Mouse (Mus musculus) forebrain, embryonic 12.5 days (tissue): ENCODE data around the gene Ppia. TPM values are rescaled to one million over a fixed set of nuclear protein-coding genes. Genes with fewer than 3 reads are reported as not detected.
"Not testable (repeated sequence)": the region's sequence is repeated elsewhere in the genome, so short reads cannot be mapped to it uniquely, and the experiment has no call there.

Experiments
- ATAC-seq: fragments of 200-750 bp; cut with Nextera tagmentation; 2 replicates; pipeline ENCODE4 v1.8.0; 2017; ENCODE audit warnings: moderate TSS enrichment; ENCODE audit not compliant: low FRiP score
- H3K27ac ChIP-seq: fragments of 300-500 bp; sonication (generic); 2 replicates; pipeline ENCODE4 v1.5.1; 2016; ENCODE audit warnings: mild to moderate bottlenecking
- H3K27me3 ChIP-seq: fragments of 300-500 bp; sonication (generic); 2 replicates; pipeline ENCODE4 v1.6.1; 2016; ENCODE audit warnings: mild to moderate bottlenecking
- H3K36me3 ChIP-seq: fragments of 300-500 bp; sonication (generic); replicated peaks from 2 replicates; pipeline ENCODE4 v1.6.1; 2016; ENCODE audit warnings: mild to moderate bottlenecking
- H3K4me1 ChIP-seq: fragments of 300-500 bp; sonication (generic); 2 replicates; pipeline ENCODE4 v1.6.1; 2016
- H3K4me2 ChIP-seq: fragments of 300-500 bp; sonication (generic); 2 replicates; pipeline ENCODE4 v1.6.1; 2016; ENCODE audit warnings: mild to moderate bottlenecking, moderate library complexity
- H3K4me3 ChIP-seq: fragments of 300-500 bp; sonication (generic); replicated peaks from 2 replicates; pipeline ENCODE4 v1.5.1; 2016; ENCODE audit warnings: mild to moderate bottlenecking
- H3K9ac ChIP-seq: fragments of 300-500 bp; sonication (generic); 2 replicates; pipeline ENCODE4 v1.6.1; 2016; ENCODE audit warnings: mild to moderate bottlenecking
- H3K9me3 ChIP-seq: fragments of 300-500 bp; sonication (generic); 2 replicates; pipeline ENCODE4 v1.6.1; 2016
- WGBS: fragments of 180-500 bp; shearing (Covaris S2); methylation state at CpG from one replicate; pipeline ENCODE4 v1.1.7; 2016; 5-methylcytosine and 5-hydroxymethylcytosine counted together
- polyA plus RNA-seq: library from polyadenylated mRNA; unstranded; fragments of >200 nt; fragmentation: Nextera tagmentation; extraction: Ambion mirVana; gene quantifications from 2 replicates; pipeline ENCODE4 v1.2.1, GENCODE M21; 2016

Gene Ppia
- polyA plus RNA-seq, 1 experiment from 2014 or later: 4,665 TPM

- not testable (repeated sequence) for H3K27ac ChIP-seq, H3K4me2 ChIP-seq, H3K9me3 ChIP-seq, H3K27me3 ChIP-seq, H3K9ac ChIP-seq, H3K4me3 ChIP-seq, ATAC-seq
- Histone ChIP-seq H3K4me1 (peaks cover 28% of the 10 kb centered on the region), H3K36me3 (peaks cover 57% of the 10 kb centered on the region)
- 61% methylated on average over 4 of the region's 4 CpGs for WGBS
Observed at GRCm38 (mm10) chr11:6419156-6419555, 3.9 kb downstream of the Ppia start.

- 36% methylated on average over 1 of the region's 1 CpGs for WGBS
- no peaks in the 10 kb centered on the region for H3K27me3 ChIP-seq
- 0 out of 2 replicates have a peak overlapping the region, but pooled peaks have one; percentile 19 for H3K27ac ChIP-seq
- no peaks in the 10 kb centered on the region for H3K9me3 ChIP-seq
- no peak for ATAC-seq
- peaks cover 21% of the 10 kb centered on the region for H3K4me1 ChIP-seq
- H3K4me2 ChIP-seq: no peak overlapping the region
- H3K9ac ChIP-seq: no peak overlapping the region
- H3K4me3 ChIP-seq: no peak overlapping the region
- H3K36me3 ChIP-seq: peaks cover 65% of the 10 kb centered on the region
Observed at GRCm38 (mm10) chr11:6420283-6420703, 5.0 kb downstream of the Ppia start.

- ATAC-seq: no peak
- Histone ChIP-seq H3K36me3 (peaks cover 68% of the 10 kb centered on the region), H3K27me3 (no peaks in the 10 kb centered on the region), H3K27ac (no peak overlapping the region), H3K9me3 (no peaks in the 10 kb centered on the region), H3K4me2 (no peak overlapping the region), H3K4me1 (peaks cover 21% of the 10 kb centered on the region), H3K9ac (no peak overlapping the region), H3K4me3 (no peak overlapping the region)
- 87% methylated on average over 2 of the region's 2 CpGs for WGBS
Observed at GRCm38 (mm10) chr11:6420722-6421350, 5.6 kb downstream of the Ppia start.

- no peak overlapping the region for H3K27ac ChIP-seq
- H3K4me3 ChIP-seq: no peak overlapping the region
- peaks cover 98% of the 10 kb centered on the region for H3K36me3 ChIP-seq
- no peak overlapping the region for H3K4me2 ChIP-seq
- H3K4me1 ChIP-seq: no peaks in the 10 kb centered on the region
- no peaks in the 10 kb centered on the region for H3K9me3 ChIP-seq
- ATAC-seq: no peak
- H3K27me3 ChIP-seq: no peaks in the 10 kb centered on the region
- 93% methylated on average over 7 of the region's 7 CpGs for WGBS
- no peak overlapping the region for H3K9ac ChIP-seq
Observed at GRCm38 (mm10) chr11:6430186-6430585, 14.9 kb downstream of the Ppia start.

- 0 out of 2 replicates have a peak, but pooled peaks have one; percentile 27 for ATAC-seq
- WGBS: 67% methylated on average over 8 of the region's 8 CpGs
- Histone ChIP-seq H3K36me3 (peaks cover 73% of the 10 kb centered on the region), H3K4me1 (no peaks in the 10 kb centered on the region), H3K9ac (no peak overlapping the region), H3K27me3 (no peaks in the 10 kb centered on the region), H3K4me2 (no peak overlapping the region), H3K9me3 (no peaks in the 10 kb centered on the region), H3K27ac (no peak overlapping the region), H3K4me3 (no peak overlapping the region)
Observed at GRCm38 (mm10) chr11:6436442-6436841, 21.2 kb downstream of the Ppia start.

- no peak overlapping the region for H3K27ac ChIP-seq
- H3K27me3 ChIP-seq: no peaks in the 10 kb centered on the region
- H3K36me3 ChIP-seq: peaks cover 61% of the 10 kb centered on the region
- H3K9ac ChIP-seq: no peak overlapping the region
- WGBS: 100% methylated on average over 2 of the region's 2 CpGs
- no peak overlapping the region for H3K4me3 ChIP-seq
- no peak overlapping the region for H3K4me2 ChIP-seq
- H3K4me1 ChIP-seq: peaks cover under 1% of the 10 kb centered on the region; the same call in 1 of the 2 replicates
- H3K9me3 ChIP-seq: no peaks in the 10 kb centered on the region
- ATAC-seq: no peak
Observed at GRCm38 (mm10) chr11:6437667-6438066, 22.4 kb downstream of the Ppia start.

GRCm38 (mm10) chr11:6440171-6440570 is 24.9 kb downstream of the Ppia start:
- peaks cover 12% of the 10 kb centered on the region for H3K4me1 ChIP-seq
- H3K4me3 ChIP-seq: no peak overlapping the region
- H3K27ac ChIP-seq: no peak overlapping the region
- H3K27me3 ChIP-seq: no peaks in the 10 kb centered on the region
- H3K9me3 ChIP-seq: no peaks in the 10 kb centered on the region
- WGBS: 96% methylated on average over 4 of the region's 4 CpGs
- no peak overlapping the region for H3K9ac ChIP-seq
- H3K36me3 ChIP-seq: peaks cover 36% of the 10 kb centered on the region
- ATAC-seq: no peak
- H3K4me2 ChIP-seq: no peak overlapping the region

- WGBS: 94% methylated on average over 4 of the region's 4 CpGs
- Histone ChIP-seq H3K27me3 (no peaks in the 10 kb centered on the region; the same call in 1 of the 2 replicates), H3K36me3 (peaks cover 12% of the 10 kb centered on the region), H3K9ac (no peak overlapping the region), H3K27ac (no peak overlapping the region), H3K4me3 (no peak overlapping the region), H3K9me3 (no peaks in the 10 kb centered on the region), H3K4me2 (no peak overlapping the region; the same call in 1 of the 2 replicates), H3K4me1 (peaks cover 12% of the 10 kb centered on the region)
- no peak for ATAC-seq
Observed at GRCm38 (mm10) chr11:6442566-6442965, 27.3 kb downstream of the Ppia start.

- H3K27ac ChIP-seq: no peak overlapping the region
- peak overlapping the region; percentile 71 for H3K4me3 ChIP-seq
- peak overlapping the region; percentile 58 for H3K4me2 ChIP-seq
- 66% methylated on average over 4 of the region's 4 CpGs for WGBS
- peaks cover 7% of the 10 kb centered on the region for H3K36me3 ChIP-seq
- no peak for ATAC-seq
- no peaks in the 10 kb centered on the region for H3K9me3 ChIP-seq
- peak overlapping the region; percentile 81 for H3K9ac ChIP-seq
- peaks cover 12% of the 10 kb centered on the region for H3K4me1 ChIP-seq
- no peaks in the 10 kb centered on the region; the same call in 1 of the 2 replicates for H3K27me3 ChIP-seq
Observed at GRCm38 (mm10) chr11:6443102-6443501, 27.9 kb downstream of the Ppia start.

- no peak for ATAC-seq
- Histone ChIP-seq H3K4me3 (peak overlapping the region; percentile 71), H3K27me3 (no peaks in the 10 kb centered on the region; the same call in 1 of the 2 replicates), H3K9me3 (no peaks in the 10 kb centered on the region), H3K27ac (peak overlapping the region; percentile 95), H3K9ac (peak overlapping the region; percentile 81), H3K36me3 (peaks cover 6% of the 10 kb centered on the region; the same call in 1 of the 2 replicates), H3K4me1 (peaks cover 12% of the 10 kb centered on the region), H3K4me2 (peak overlapping the region; percentile 58)
- WGBS: under 1% methylated on average over 10 of the region's 10 CpGs
Observed at GRCm38 (mm10) chr11:6443727-6444076, 28.5 kb downstream of the Ppia start.

- H3K9ac ChIP-seq: peak within 1 kb of the TSS; percentile 81
- H3K27me3 ChIP-seq: no peaks in the 10 kb centered on the region; the same call in 1 of the 2 replicates
- peak within 1 kb of the TSS; percentile 58 for H3K4me2 ChIP-seq
- peak; percentile 99 for ATAC-seq
- H3K36me3 ChIP-seq: peaks cover 6% of the 10 kb centered on the region; the same call in 1 of the 2 replicates
- WGBS: under 1% methylated on average over 73 of the region's 80 CpGs
- peaks cover 12% of the 10 kb centered on the region for H3K4me1 ChIP-seq
- peak within 1 kb of the TSS; percentile 95 for H3K27ac ChIP-seq
- peak within 1 kb of the TSS; percentile 71 for H3K4me3 ChIP-seq
- H3K9me3 ChIP-seq: no peaks in the 10 kb centered on the region
Observed at GRCm38 (mm10) chr11:6444077-6444853, 29.0 kb downstream of the Ppia start, which contains the start of gene H2afv. H2afv (minus strand) TSS chr11:6444443.

- Histone ChIP-seq H3K4me2 (no peak overlapping the region), H3K9me3 (no peaks in the 10 kb centered on the region), H3K4me3 (no peak overlapping the region), H3K27ac (no peak overlapping the region), H3K27me3 (no peaks in the 10 kb centered on the region; the same call in 1 of the 2 replicates), H3K36me3 (peaks cover 6% of the 10 kb centered on the region; the same call in 1 of the 2 replicates), H3K4me1 (peaks cover 12% of the 10 kb centered on the region), H3K9ac (no peak overlapping the region)
- no peak for ATAC-seq
- WGBS: 75% methylated on average over 4 of the region's 4 CpGs
Observed at GRCm38 (mm10) chr11:6445441-6445840, 30.2 kb downstream of the Ppia start.
